Mouse (Mus musculus) bone marrow macrophage, adult 2 months (primary cell): Measurements from ENCODE around the gene Aco1.

Experiments used
- CTCF ChIP-seq: IDR thresholded peaks from 2 replicates; pipeline ENCODE4 v1.5.1; 2012; ENCODE audit warnings: low read depth, mild to moderate bottlenecking, low read length, moderate library complexity
- POLR2A ChIP-seq: IDR thresholded peaks from 2 replicates; pipeline ENCODE4 v1.6.1; 2012; ENCODE audit warnings: mild to moderate bottlenecking, low read depth, low read length, borderline replicate concordance

- TF ChIP-seq POLR2A (no peak), CTCF (no peak)
These were observed 69.3 kb downstream of the Aco1 start for GRCm38 (mm10) chr4:40212177-40212576.
